Mouse (Mus musculus): ENCODE data around the gene Uspl1. TPM values are rescaled to one million over a fixed set of nuclear protein-coding genes. Genes with fewer than 3 reads are reported as not detected.
A peak's percentile ranks its signal among the peaks of the same experiment; 100 is the strongest.

Uspl1 gene
- polyA plus RNA-seq, 1 experiment from 2014 or later: 65.7 TPM

GRCm38 (mm10) chr5:149143766-149144375 lies 40.3 kb upstream of the Uspl1 start:
- WGBS: 79% methylated on average over 25 of the region's 25 CpGs
- DNase-seq (ENCODE audit: low spot score) (no peak), ATAC-seq (ENCODE audit: low FRiP score) (no peak)
- no peak overlapping the region for H3K9ac ChIP-seq
- H3K27me3 ChIP-seq (ENCODE audit: control insufficient read depth, insufficient read depth, low read length): no peaks in the 10 kb centered on the region
- no peaks in the 10 kb centered on the region for H3K4me1 ChIP-seq (replicated peaks; ENCODE audit: control insufficient read depth, insufficient read depth, low read length)
- no peaks in the 10 kb centered on the region for H3K36me3 ChIP-seq (replicated peaks; ENCODE audit: control insufficient read depth, insufficient read depth)
- H3K27ac ChIP-seq: no peak overlapping the region
- no peak overlapping the region for H3K4me3 ChIP-seq (replicated peaks; ENCODE audit: low read length)
- H3K4me2 ChIP-seq (replicated peaks): no peak overlapping the region
- H3K9me3 ChIP-seq (ENCODE audit: control insufficient read depth, low read length): no peaks in the 10 kb centered on the region

GRCm38 (mm10) chr5:149146691-149147090 lies 37.5 kb upstream of the Uspl1 start:
- H3K9ac ChIP-seq: no peak overlapping the region
- H3K27me3 ChIP-seq (ENCODE audit: control insufficient read depth, insufficient read depth, low read length): no peaks in the 10 kb centered on the region
- DNase-seq (ENCODE audit: low spot score): no peak
- ATAC-seq (ENCODE audit: low FRiP score): no peak
- no peaks in the 10 kb centered on the region for H3K36me3 ChIP-seq (replicated peaks; ENCODE audit: control insufficient read depth, insufficient read depth)
- no peaks in the 10 kb centered on the region for H3K9me3 ChIP-seq (ENCODE audit: control insufficient read depth, low read length)
- H3K4me1 ChIP-seq (replicated peaks; ENCODE audit: control insufficient read depth, insufficient read depth, low read length): no peaks in the 10 kb centered on the region
- 91% methylated on average over 7 of the region's 7 CpGs for WGBS
- no peak overlapping the region for H3K4me3 ChIP-seq (replicated peaks; ENCODE audit: low read length)
- H3K4me2 ChIP-seq (replicated peaks): no peak overlapping the region
- H3K27ac ChIP-seq: no peak overlapping the region

GRCm38 (mm10) chr5:149147386-149148000 lies 36.7 kb upstream of the Uspl1 start:
- ATAC-seq (ENCODE audit: low FRiP score) (no peak), DNase-seq (ENCODE audit: low spot score) (no peak)
- no peaks in the 10 kb centered on the region for H3K4me1 ChIP-seq (replicated peaks; ENCODE audit: control insufficient read depth, insufficient read depth, low read length)
- no peak overlapping the region for H3K4me2 ChIP-seq (replicated peaks)
- H3K4me3 ChIP-seq (replicated peaks; ENCODE audit: low read length): no peak overlapping the region
- H3K27ac ChIP-seq: no peak overlapping the region
- H3K9me3 ChIP-seq (ENCODE audit: control insufficient read depth, low read length): no peaks in the 10 kb centered on the region
- no peaks in the 10 kb centered on the region for H3K27me3 ChIP-seq (ENCODE audit: control insufficient read depth, insufficient read depth, low read length)
- no peaks in the 10 kb centered on the region for H3K36me3 ChIP-seq (replicated peaks; ENCODE audit: control insufficient read depth, insufficient read depth)
- no peak overlapping the region for H3K9ac ChIP-seq
- WGBS: 89% methylated on average over 8 of the region's 8 CpGs

- Histone ChIP-seq H3K9ac (no peak overlapping the region), H3K9me3 (ENCODE audit: control insufficient read depth, low read length) (no peaks in the 10 kb centered on the region), H3K4me3 (replicated peaks; ENCODE audit: low read length) (no peak overlapping the region), H3K36me3 (replicated peaks; ENCODE audit: control insufficient read depth, insufficient read depth) (no peaks in the 10 kb centered on the region), H3K4me2 (replicated peaks) (no peak overlapping the region), H3K27me3 (ENCODE audit: control insufficient read depth, insufficient read depth, low read length) (no peaks in the 10 kb centered on the region), H3K27ac (no peak overlapping the region), H3K4me1 (replicated peaks; ENCODE audit: control insufficient read depth, insufficient read depth, low read length) (no peaks in the 10 kb centered on the region)
- DNase-seq (ENCODE audit: low spot score) (no peak), ATAC-seq (ENCODE audit: low FRiP score) (no peak)
- WGBS: 97% methylated on average over 3 of the region's 3 CpGs
Observed at GRCm38 (mm10) chr5:149150882-149151281, 33.3 kb upstream of the Uspl1 start.

GRCm38 (mm10) chr5:149152063-149152773 lies 31.9 kb upstream of the Uspl1 start:
- 67% methylated on average over 13 of the region's 13 CpGs for WGBS
- no peaks in the 10 kb centered on the region for H3K4me1 ChIP-seq (replicated peaks; ENCODE audit: control insufficient read depth, insufficient read depth, low read length)
- ATAC-seq (ENCODE audit: low FRiP score): no peak
- no peak overlapping the region for H3K27ac ChIP-seq
- H3K4me2 ChIP-seq (replicated peaks): no peak overlapping the region
- no peaks in the 10 kb centered on the region for H3K9me3 ChIP-seq (ENCODE audit: control insufficient read depth, low read length)
- 0 out of 2 replicates have a peak overlapping the region, but pooled peaks have one; percentile 5 for H3K9ac ChIP-seq
- no peaks in the 10 kb centered on the region for H3K36me3 ChIP-seq (replicated peaks; ENCODE audit: control insufficient read depth, insufficient read depth)
- H3K4me3 ChIP-seq (replicated peaks; ENCODE audit: low read length): no peak overlapping the region
- H3K27me3 ChIP-seq (ENCODE audit: control insufficient read depth, insufficient read depth, low read length): no peaks in the 10 kb centered on the region
- DNase-seq (ENCODE audit: low spot score): no peak

- WGBS: 70% methylated on average over 12 of the region's 12 CpGs
- DNase-seq (ENCODE audit: low spot score): no peak
- no peak overlapping the region for H3K27ac ChIP-seq
Observed at GRCm38 (mm10) chr5:149152774-149153155, 31.4 kb upstream of the Uspl1 start.

GRCm38 (mm10) chr5:149156886-149157563 lies 27.1 kb upstream of the Uspl1 start:
- no peak for ATAC-seq (ENCODE audit: low FRiP score)
- Histone ChIP-seq H3K4me1 (replicated peaks; ENCODE audit: control insufficient read depth, insufficient read depth, low read length) (no peaks in the 10 kb centered on the region), H3K36me3 (replicated peaks; ENCODE audit: control insufficient read depth, insufficient read depth) (no peaks in the 10 kb centered on the region), H3K27ac (no peak overlapping the region), H3K9me3 (ENCODE audit: control insufficient read depth, low read length) (no peaks in the 10 kb centered on the region), H3K27me3 (ENCODE audit: control insufficient read depth, insufficient read depth, low read length) (no peaks in the 10 kb centered on the region), H3K9ac (no peak overlapping the region), H3K4me3 (replicated peaks; ENCODE audit: low read length) (no peak overlapping the region), H3K4me2 (replicated peaks) (no peak overlapping the region)
- no peak for DNase-seq (ENCODE audit: low spot score)
- 94% methylated on average over 18 of the region's 18 CpGs for WGBS

More at GRCm38 (mm10) chr5:149152774-149153155, 31.4 kb upstream of the Uspl1 start:
- H3K9me3 ChIP-seq (ENCODE audit: control insufficient read depth, low read length): no peaks in the 10 kb centered on the region
- no peak for ATAC-seq (ENCODE audit: low FRiP score)
- no peaks in the 10 kb centered on the region for H3K4me1 ChIP-seq (replicated peaks; ENCODE audit: control insufficient read depth, insufficient read depth, low read length)
- H3K9ac ChIP-seq: no peak overlapping the region
- no peak overlapping the region for H3K4me2 ChIP-seq (replicated peaks)
- H3K36me3 ChIP-seq (replicated peaks; ENCODE audit: control insufficient read depth, insufficient read depth): no peaks in the 10 kb centered on the region
- H3K4me3 ChIP-seq (replicated peaks; ENCODE audit: low read length): no peak overlapping the region
- H3K27me3 ChIP-seq (ENCODE audit: control insufficient read depth, insufficient read depth, low read length): no peaks in the 10 kb centered on the region

- Histone ChIP-seq H3K4me2 (replicated peaks) (no peak overlapping the region), H3K27ac (no peak overlapping the region), H3K36me3 (replicated peaks; ENCODE audit: control insufficient read depth, insufficient read depth) (no peaks in the 10 kb centered on the region), H3K9ac (no peak overlapping the region), H3K9me3 (ENCODE audit: control insufficient read depth, low read length) (no peaks in the 10 kb centered on the region), H3K27me3 (ENCODE audit: control insufficient read depth, insufficient read depth, low read length) (no peaks in the 10 kb centered on the region), H3K4me3 (replicated peaks; ENCODE audit: low read length) (no peak overlapping the region), H3K4me1 (replicated peaks; ENCODE audit: control insufficient read depth, insufficient read depth, low read length) (no peaks in the 10 kb centered on the region)
- ATAC-seq (ENCODE audit: low FRiP score) (no peak), DNase-seq (ENCODE audit: low spot score) (no peak)
- WGBS: 91% methylated on average over 6 of the region's 6 CpGs
Observed at GRCm38 (mm10) chr5:149159021-149159420, 25.1 kb upstream of the Uspl1 start.

GRCm38 (mm10) chr5:149160469-149160868 lies 23.7 kb upstream of the Uspl1 start:
- DNase-seq (ENCODE audit: low spot score): no peak
- H3K9ac ChIP-seq: no peak overlapping the region
- no peak overlapping the region for H3K4me3 ChIP-seq (replicated peaks; ENCODE audit: low read length)

More at GRCm38 (mm10) chr5:149160469-149160868, 23.7 kb upstream of the Uspl1 start:
- no peak for ATAC-seq (ENCODE audit: low FRiP score)
- no peak overlapping the region for H3K4me2 ChIP-seq (replicated peaks)
- no peak overlapping the region for H3K27ac ChIP-seq
- H3K4me1 ChIP-seq (replicated peaks; ENCODE audit: control insufficient read depth, insufficient read depth, low read length): no peaks in the 10 kb centered on the region
- no peaks in the 10 kb centered on the region for H3K36me3 ChIP-seq (replicated peaks; ENCODE audit: control insufficient read depth, insufficient read depth)
- no peaks in the 10 kb centered on the region for H3K27me3 ChIP-seq (ENCODE audit: control insufficient read depth, insufficient read depth, low read length)
- H3K9me3 ChIP-seq (ENCODE audit: control insufficient read depth, low read length): no peaks in the 10 kb centered on the region
- 84% methylated on average over 4 of the region's 4 CpGs for WGBS

Data from hindbrain, embryonic 14.5 days (tissue).